Mouse (Mus musculus) liver, embryonic 14.5 days (tissue): Measurements from ENCODE around the gene Mapk3. TPM values are rescaled to one million over a fixed set of nuclear protein-coding genes. Genes with fewer than 3 reads are reported as not detected.

Experiments used
- ATAC-seq: fragments of 200-750 bp; cut with Nextera tagmentation; 2 replicates; pipeline ENCODE4 v1.8.0; 2017; ENCODE audit warnings: moderate number of reproducible peaks, mild to moderate bottlenecking, moderate library complexity; ENCODE audit not compliant: insufficient read depth
- DNase-seq, 3 experiments: peaks; one replicate each; pipeline ENCODE4 v3.0.0-alpha.2; 2012 to 2013; ENCODE audit warnings: low read depth in 3 of 3, low spot score in 3 of 3
- H3K27ac ChIP-seq: fragments of 300-500 bp; sonication (generic); 2 replicates; pipeline ENCODE4 v1.5.1; 2014; ENCODE audit warnings: moderate library complexity, mild to moderate bottlenecking, control low read depth, inconsistent platforms
- H3K27me3 ChIP-seq: fragments of 300-500 bp; sonication (generic); 2 replicates; pipeline ENCODE4 v1.6.1; 2014; ENCODE audit warnings: mild to moderate bottlenecking, low read length, moderate library complexity; ENCODE audit not compliant: control insufficient read depth, insufficient read depth
- H3K36me3 ChIP-seq: fragments of 300-500 bp; sonication (generic); replicated peaks from 2 replicates; pipeline ENCODE4 v1.6.1; 2014; ENCODE audit warnings: low read depth; ENCODE audit not compliant: control insufficient read depth, insufficient read depth
- H3K4me1 ChIP-seq, 2 experiments: fragments of 200-500 bp in 1 of 2; fragments of 300-500 bp in 1 of 2; sonication (generic) in 1 of 2; replicated peaks; 2 replicates each; pipeline ENCODE4 v1.6.1; 2012 to 2014; ENCODE audit warnings: antibody characterized with exemption in 1 of 2, inconsistent platforms in 1 of 2, low read length in 1 of 2; ENCODE audit not compliant: control insufficient read depth in 2 of 2, insufficient read depth in 2 of 2
- H3K4me2 ChIP-seq: fragments of 300-500 bp; sonication (generic); 2 replicates; pipeline ENCODE4 v1.6.1; 2014; ENCODE audit warnings: low read depth, mild to moderate bottlenecking, control low read depth, moderate library complexity
- H3K4me3 ChIP-seq, 2 experiments: fragments of 200-500 bp in 1 of 2; fragments of 300-500 bp in 1 of 2; sonication (generic) in 1 of 2; 2 replicates each; pipeline ENCODE4 v1.5.1; 2012 to 2014; ENCODE audit warnings: low read depth in 2 of 2, low read length in 2 of 2, mild to moderate bottlenecking in 2 of 2, control low read depth in 1 of 2, inconsistent platforms in 1 of 2, moderate library complexity in 1 of 2; ENCODE audit not compliant: insufficient read depth in 1 of 2
- H3K9ac ChIP-seq: fragments of 300-500 bp; sonication (generic); replicated peaks from 2 replicates; pipeline ENCODE4 v1.6.1; 2014; ENCODE audit warnings: mild to moderate bottlenecking, control low read depth, moderate library complexity
- H3K9me3 ChIP-seq: fragments of 300-500 bp; sonication (generic); 2 replicates; pipeline ENCODE4 v1.6.1; 2016; ENCODE audit warnings: low read length, mixed read lengths; ENCODE audit not compliant: control insufficient read depth
- CTCF ChIP-seq: IDR thresholded peaks from 2 replicates; pipeline ENCODE4 v1.5.1; 2016; ENCODE audit warnings: antibody characterized with exemption, low read depth, control low read depth
- EP300 ChIP-seq: IDR thresholded peaks from 2 replicates; pipeline ENCODE4 v1.6.1; 2016; ENCODE audit warnings: antibody characterized with exemption, low read depth
- WGBS: fragments of 180-500 bp; shearing (Covaris S2); extraction: QIAGEN DNeasy Blood & Tissue Kit; methylation state at CpG from one replicate; pipeline ENCODE4 v1.1.7; 2014; ENCODE audit not compliant: insufficient replicate concordance; 5-methylcytosine and 5-hydroxymethylcytosine counted together
- polyA plus RNA-seq, 2 experiments: library from polyadenylated mRNA; depleted of rRNA in 1 of 2; stranded (reverse) in 1 of 2; unstranded in 1 of 2; fragments of >200 nt; fragmentation: Nextera tagmentation in 1 of 2; extraction: Ambion mirVana in 1 of 2; gene quantifications; 2 replicates each; pipeline versions ENCODE4 v1.2.1 to v1.2.3; 2012 to 2014

The Mapk3 gene
- polyA plus RNA-seq, 2 experiments, result 14.4 to 35.9 TPM

DNA sequence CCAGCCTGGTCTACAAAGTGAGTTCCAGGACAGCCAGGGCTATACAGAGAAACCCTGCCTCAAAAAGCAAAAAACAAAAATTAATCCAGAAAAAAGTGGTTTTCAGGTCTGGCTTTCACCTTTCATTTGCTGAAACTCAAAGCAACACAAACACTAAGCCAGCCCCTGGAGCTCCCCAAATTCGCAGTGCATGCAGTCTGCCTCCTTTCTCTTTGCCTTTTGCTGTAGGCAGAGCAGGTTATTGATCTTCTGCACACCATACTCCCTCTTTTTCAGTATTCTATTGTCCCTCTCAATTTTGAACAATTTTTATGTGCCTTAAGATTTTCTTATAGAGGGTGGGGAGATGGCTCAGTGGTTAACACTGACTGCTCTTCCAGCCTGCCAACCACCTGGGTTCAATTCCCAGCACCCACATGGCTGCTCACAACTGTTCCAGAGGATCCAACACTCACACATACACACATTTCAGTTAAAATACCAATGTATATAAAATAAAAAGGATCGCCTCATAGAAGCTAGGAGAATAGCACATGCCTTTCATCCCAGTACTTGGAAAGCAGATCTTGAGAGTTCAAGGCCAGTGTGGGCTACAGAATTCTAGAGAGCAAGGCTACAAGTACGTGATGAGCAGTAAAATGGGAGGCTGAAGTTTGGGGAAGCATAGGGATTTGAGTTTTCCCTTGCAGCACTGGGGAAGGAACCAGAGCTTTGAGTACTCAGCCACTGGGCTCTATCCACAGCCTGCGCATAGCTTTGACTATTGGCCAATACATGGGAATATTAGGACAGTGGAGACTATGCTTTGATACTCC lies 34.3 kb downstream of the Mapk3 start:
- no peaks in the 10 kb centered on the region for H3K27me3 ChIP-seq
- DNase-seq (no peak), ATAC-seq (no peak)
- H3K9me3 ChIP-seq, result no peaks in the 10 kb centered on the region
- H3K4me1 ChIP-seq, result peaks cover 17 to 25% of the 10 kb centered on the region in 2 experiments
- peaks cover 32% of the 10 kb centered on the region for H3K36me3 ChIP-seq
- 68% methylated on average over 4 of the region's 4 CpGs for WGBS
- H3K27ac ChIP-seq, result no peak overlapping the region
- TF ChIP-seq EP300, result no peak
- no peak for TF ChIP-seq CTCF
- no peak overlapping the region for H3K9ac ChIP-seq
- H3K4me3 ChIP-seq, result no peak overlapping the region
- no peak overlapping the region; the same call in 1 of the 2 replicates for H3K4me2 ChIP-seq

DNA sequence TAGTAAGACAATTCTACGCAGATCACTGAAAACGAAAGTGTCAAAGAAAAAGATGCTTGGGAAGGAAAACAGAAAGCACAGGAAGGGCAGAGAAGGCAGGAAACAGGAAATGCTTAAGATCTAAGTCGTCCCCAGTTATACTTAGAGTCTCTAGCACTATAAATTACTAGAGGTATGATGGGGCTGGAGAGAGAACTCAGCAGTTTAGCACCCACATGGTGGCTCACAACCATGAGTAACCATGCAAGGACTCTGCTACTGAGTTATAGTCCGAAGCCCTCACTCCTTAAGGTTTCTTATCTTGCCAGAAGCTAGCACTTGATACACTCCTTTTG lies 34.8 kb downstream of the Mapk3 start:
- ATAC-seq (no peak), DNase-seq (no peak)
- Histone ChIP-seq H3K9me3 (no peaks in the 10 kb centered on the region), H3K27ac (no peak overlapping the region), H3K4me2 (no peak overlapping the region), H3K36me3 (peaks cover 32% of the 10 kb centered on the region), H3K9ac (no peak overlapping the region), H3K4me3 (no peak overlapping the region), H3K27me3 (no peaks in the 10 kb centered on the region), H3K4me1 (peaks cover 17 to 25% of the 10 kb centered on the region in 2 experiments)
- TF ChIP-seq EP300, result no peak
- TF ChIP-seq CTCF, result no peak
- WGBS, result 37% methylated on average over 4 of the region's 4 CpGs

DNA sequence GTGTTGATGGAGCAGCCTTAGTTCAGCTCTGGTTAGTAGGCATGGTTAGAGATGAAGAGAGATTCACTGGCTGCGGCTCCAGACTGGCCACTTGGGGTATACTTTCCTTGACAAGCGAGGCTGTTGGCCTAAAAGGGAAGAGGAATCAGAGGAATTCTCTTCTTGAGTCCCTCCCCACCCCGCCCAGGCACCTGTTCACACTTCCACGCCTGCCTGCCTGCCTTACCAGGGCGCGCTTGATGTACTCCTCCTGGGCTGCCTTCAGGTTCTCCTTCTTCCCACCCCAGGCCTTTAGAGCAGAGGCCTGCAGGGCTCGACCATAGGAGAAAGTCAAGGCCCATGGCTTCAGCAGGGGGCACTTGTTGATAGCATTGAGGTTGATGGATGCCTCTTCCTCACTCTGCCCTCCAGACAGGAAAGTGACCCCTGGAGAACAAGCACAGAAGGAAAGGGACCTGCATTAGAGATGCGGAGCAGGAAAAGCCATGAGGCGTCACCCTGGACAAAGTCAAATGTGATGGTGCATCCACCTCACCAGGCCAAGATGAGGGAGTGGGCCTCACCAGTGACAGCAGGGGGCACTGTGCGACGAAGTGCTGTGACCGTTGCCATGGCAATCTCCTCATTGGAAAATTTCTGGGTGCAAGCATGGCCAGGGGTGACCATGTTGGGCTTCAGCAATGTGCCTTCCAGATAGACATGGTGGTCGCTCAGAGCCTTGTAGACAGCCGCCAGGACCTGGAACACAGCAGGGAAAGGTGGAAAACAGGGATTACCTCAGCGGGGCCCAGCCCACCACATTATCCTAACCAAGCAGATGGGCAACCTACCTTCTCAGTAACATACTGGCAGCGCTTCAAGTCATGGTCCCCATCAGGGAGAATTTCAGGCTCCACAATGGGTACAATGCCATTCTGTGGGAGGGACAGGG lies 36.3 kb downstream of the Mapk3 start:
- Histone ChIP-seq H3K4me1 (peaks cover 24 to 34% of the 10 kb centered on the region in 2 experiments), H3K27me3 (no peaks in the 10 kb centered on the region), H3K4me2 (no peak overlapping the region), H3K9me3 (no peaks in the 10 kb centered on the region), H3K36me3 (peaks cover 23% of the 10 kb centered on the region), H3K27ac (no peak overlapping the region), H3K9ac (no peak overlapping the region), H3K4me3 (no peak overlapping the region)
- TF ChIP-seq EP300 (no peak), CTCF (peak; percentile 53)
- ATAC-seq (no peak), DNase-seq (no peak)
- WGBS, result 80% methylated on average over 16 of the region's 16 CpGs

DNA sequence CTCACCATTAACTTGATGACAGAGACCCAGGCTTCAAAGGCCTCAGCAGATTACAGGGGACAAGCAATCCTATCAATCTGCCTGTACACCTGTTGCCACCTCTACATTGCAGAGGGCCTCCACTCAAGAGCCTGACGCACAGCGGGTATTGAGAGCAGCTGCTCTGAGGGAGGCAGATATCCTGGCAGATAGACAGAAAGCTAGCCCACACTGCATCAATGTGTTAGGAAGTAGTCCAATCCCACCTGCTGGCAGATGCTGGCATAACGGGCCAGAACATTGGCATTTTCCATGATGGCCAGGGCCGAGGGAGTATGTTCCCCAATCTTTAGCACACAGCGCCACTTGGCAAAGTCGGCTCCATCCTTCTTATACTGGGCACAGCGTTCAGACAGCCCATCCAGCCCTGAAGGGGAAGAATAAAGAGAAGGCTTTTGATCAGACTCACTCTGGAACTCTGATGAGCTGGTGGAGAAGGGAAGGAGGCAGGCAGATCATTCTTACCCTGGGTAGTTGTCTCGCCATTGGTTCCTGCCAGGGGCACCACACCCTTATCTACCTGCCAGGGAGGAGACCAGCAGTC lies 37.0 kb downstream of the Mapk3 start:
- DNase-seq, result no peak

More for the DNA sequence above, 37.0 kb downstream of the Mapk3 start:
- Histone ChIP-seq H3K9me3 (no peaks in the 10 kb centered on the region), H3K9ac (no peak overlapping the region), H3K4me3 (no peak overlapping the region), H3K27ac (no peak overlapping the region), H3K27me3 (no peaks in the 10 kb centered on the region), H3K4me1 (peaks cover 19 to 29% of the 10 kb centered on the region in 2 experiments), H3K4me2 (no peak overlapping the region), H3K36me3 (peaks cover 21% of the 10 kb centered on the region)
- no peak for ATAC-seq
- WGBS, result 72% methylated on average over 8 of the region's 8 CpGs
- TF ChIP-seq CTCF (peak; percentile 66), EP300 (no peak)
